Mouse (Mus musculus): ENCODE measurements around the gene Cnga1. TPM values are rescaled to one million over a fixed set of nuclear protein-coding genes. Genes with fewer than 3 reads are reported as not detected.
"Not testable (repeated sequence)": the region's sequence is repeated elsewhere in the genome, so short reads cannot be mapped to it uniquely, and the experiment has no call there.

The Cnga1 gene
- polyA plus RNA-seq, 1 experiment from 2014 or later: not detected

DNA sequence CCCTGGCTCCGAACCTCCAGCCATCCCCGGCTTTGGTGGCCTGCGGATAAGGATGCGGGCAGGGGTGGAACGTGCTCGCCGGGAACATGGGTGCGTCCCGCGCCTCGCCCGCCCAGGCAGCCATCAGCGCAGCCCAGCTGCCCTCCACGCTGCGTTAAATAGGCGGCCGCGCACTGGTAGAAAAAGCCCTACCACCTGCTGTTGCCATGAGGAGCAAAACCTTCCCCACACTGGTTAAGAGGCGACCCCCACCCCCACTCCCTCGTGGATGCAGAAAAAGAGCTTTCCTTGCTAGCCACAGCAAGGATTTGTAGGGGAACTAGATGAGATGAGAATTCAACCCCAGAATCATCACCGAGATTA is 63.1 kb downstream of the Cnga1 start, which contains the start of gene Zar1:
TSS of gene Zar1 (minus strand) at position 285 of the 363 bp plus-strand sequence.
- H3K36me3 ChIP-seq; ATAC-seq (replicated peaks; ENCODE audit: insufficient number of reproducible peaks, insufficient read depth, low FRiP score, low read depth); H3K4me1 ChIP-seq (replicated peaks); H3K9me3 ChIP-seq (replicated peaks); H3K27ac ChIP-seq: not testable (repeated sequence)
- H3K4me2 ChIP-seq: peak within 1 kb of the TSS; percentile 89
- H3K4me3 ChIP-seq: peak within 1 kb of the TSS; percentile 53
- peaks cover 31% of the 10 kb centered on the region for H3K27me3 ChIP-seq
- 8% methylated on average over 20 of the region's 21 CpGs for WGBS
- peak within 1 kb of the TSS; percentile 48 for H3K9ac ChIP-seq

GRCm38 (mm10) chr5:72580088-72580969 is 63.7 kb downstream of the Cnga1 start:
- H3K4me1 ChIP-seq (replicated peaks); H3K36me3 ChIP-seq; H3K9me3 ChIP-seq (replicated peaks); ATAC-seq (replicated peaks; ENCODE audit: insufficient number of reproducible peaks, insufficient read depth, low FRiP score, low read depth); H3K27ac ChIP-seq: not testable (repeated sequence)
- Histone ChIP-seq H3K4me3 (peak overlapping the region; percentile 53), H3K9ac (peak overlapping the region; percentile 48), H3K4me2 (peak overlapping the region; percentile 89), H3K27me3 (peaks cover 28% of the 10 kb centered on the region)
- WGBS: 4% methylated on average over 63 of the region's 73 CpGs

DNA sequence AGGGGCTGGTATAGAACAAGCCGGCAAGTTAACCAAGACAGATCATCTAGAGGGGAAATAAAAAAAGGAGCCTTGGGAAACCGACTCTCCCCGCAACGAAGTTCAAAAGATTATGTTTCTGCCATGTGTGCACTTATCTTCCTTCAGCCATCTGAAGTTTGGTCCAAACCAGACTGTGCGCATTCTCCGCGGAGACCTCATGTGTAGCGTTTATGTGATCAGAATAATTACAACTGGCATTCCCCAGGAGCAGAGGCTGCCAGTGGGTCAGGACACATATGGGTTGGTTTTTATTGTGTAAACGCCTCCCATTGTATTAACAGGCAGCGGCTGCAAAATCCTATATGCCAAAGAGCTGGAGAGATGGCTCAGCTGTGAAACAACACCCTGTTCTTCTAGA is 64.5 kb downstream of the Cnga1 start:
- H3K9me3 ChIP-seq (replicated peaks); H3K4me2 ChIP-seq; H3K4me1 ChIP-seq (replicated peaks); H3K4me3 ChIP-seq; H3K9ac ChIP-seq; H3K36me3 ChIP-seq; H3K27ac ChIP-seq; ATAC-seq (replicated peaks; ENCODE audit: insufficient number of reproducible peaks, insufficient read depth, low FRiP score, low read depth): not testable (repeated sequence)
- peaks cover 28% of the 10 kb centered on the region for H3K27me3 ChIP-seq
- WGBS: 59% methylated on average over 10 of the region's 10 CpGs

GRCm38 (mm10) chr5:72565621-72566020 is 78.5 kb downstream of the Cnga1 start:
- Histone ChIP-seq H3K27ac (no peak overlapping the region), H3K4me3 (no peak overlapping the region), H3K4me2 (no peak overlapping the region), H3K9ac (no peak overlapping the region), H3K4me1 (replicated peaks) (no peaks in the 10 kb centered on the region), H3K36me3 (no peaks in the 10 kb centered on the region), H3K9me3 (replicated peaks) (no peaks in the 10 kb centered on the region), H3K27me3 (no peaks in the 10 kb centered on the region)
- 83% methylated on average over 5 of the region's 5 CpGs for WGBS
- ATAC-seq (replicated peaks; ENCODE audit: insufficient number of reproducible peaks, insufficient read depth, low FRiP score, low read depth): no peak

- H3K9me3 ChIP-seq (replicated peaks); H3K36me3 ChIP-seq; H3K27me3 ChIP-seq; H3K4me1 ChIP-seq (replicated peaks); H3K4me2 ChIP-seq; H3K9ac ChIP-seq; H3K4me3 ChIP-seq; H3K27ac ChIP-seq; ATAC-seq (replicated peaks; ENCODE audit: insufficient number of reproducible peaks, insufficient read depth, low FRiP score, low read depth): not testable (repeated sequence)
- WGBS: 54% methylated on average over 2 of the region's 2 CpGs
These were observed 80.9 kb downstream of the Cnga1 start for GRCm38 (mm10) chr5:72563183-72563582.

DNA sequence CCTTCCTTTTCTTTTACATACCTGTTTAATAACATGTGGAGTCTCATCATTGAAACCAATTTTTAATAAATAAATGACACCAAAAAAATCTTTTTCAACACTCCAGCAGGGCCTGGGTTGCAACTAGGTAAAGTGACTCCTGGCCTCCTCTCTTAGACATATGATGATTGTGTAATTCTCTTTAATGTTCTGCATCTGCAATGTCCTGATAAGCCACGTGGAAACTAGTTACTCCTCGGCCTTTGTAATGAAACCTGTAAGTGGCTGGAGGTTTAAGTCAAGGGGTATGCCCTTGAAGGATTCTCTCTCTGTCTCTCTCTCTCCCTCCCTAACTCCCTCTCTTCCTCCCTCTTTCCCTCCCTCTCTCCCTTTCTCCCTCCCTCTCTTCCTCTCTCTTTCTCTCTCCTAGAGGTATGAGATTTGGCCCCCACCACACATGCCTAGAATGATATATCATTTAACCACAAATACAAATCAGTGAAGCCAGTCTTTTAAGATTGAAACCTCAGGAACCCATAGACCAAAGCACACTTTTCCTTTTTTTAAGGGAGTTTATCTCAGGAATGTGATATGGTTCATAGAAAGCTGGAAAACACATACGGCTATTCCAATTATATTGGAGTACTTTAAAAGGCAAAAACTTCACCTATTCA is 83.0 kb downstream of the Cnga1 start:
- Histone ChIP-seq H3K4me3 (no peak overlapping the region), H3K9ac (no peak overlapping the region), H3K27ac (no peak overlapping the region), H3K36me3 (no peaks in the 10 kb centered on the region; the same call in 1 of the 2 replicates), H3K4me2 (no peak overlapping the region), H3K27me3 (no peaks in the 10 kb centered on the region), H3K9me3 (replicated peaks) (no peaks in the 10 kb centered on the region), H3K4me1 (replicated peaks) (peaks cover 8% of the 10 kb centered on the region)
- 50% methylated on average over 3 of the region's 3 CpGs for WGBS
- no peak for ATAC-seq (replicated peaks; ENCODE audit: insufficient number of reproducible peaks, insufficient read depth, low FRiP score, low read depth)

- H3K27me3 ChIP-seq: no peaks in the 10 kb centered on the region
- peak within 1 kb of the TSS; percentile 92 for H3K9ac ChIP-seq
- peak within 1 kb of the TSS; percentile 90 for H3K4me2 ChIP-seq
- H3K27ac ChIP-seq: peak within 1 kb of the TSS; percentile 65
- H3K36me3 ChIP-seq: peaks cover 1% of the 10 kb centered on the region; the same call in 1 of the 2 replicates
- ATAC-seq (replicated peaks; ENCODE audit: insufficient number of reproducible peaks, insufficient read depth, low FRiP score, low read depth): peak; percentile 93
- H3K4me3 ChIP-seq: peak within 1 kb of the TSS; percentile 89
- under 1% methylated on average over 42 of the region's 42 CpGs for WGBS
- H3K4me1 ChIP-seq (replicated peaks): peaks cover 8% of the 10 kb centered on the region
- H3K9me3 ChIP-seq (replicated peaks): no peaks in the 10 kb centered on the region
These were observed 84.5 kb downstream of the Cnga1 start, which contains the start of gene Nfxl1 for GRCm38 (mm10) chr5:72559544-72560049. Gene Nfxl1 (minus strand): TSS chr5:72559684.

- peak overlapping the region; percentile 90 for H3K4me2 ChIP-seq
- WGBS: 1% methylated on average over 57 of the region's 57 CpGs
- peaks cover 8% of the 10 kb centered on the region for H3K4me1 ChIP-seq (replicated peaks)
- H3K4me3 ChIP-seq: peak overlapping the region; percentile 89
- no peaks in the 10 kb centered on the region for H3K9me3 ChIP-seq (replicated peaks)
- ATAC-seq (replicated peaks; ENCODE audit: insufficient number of reproducible peaks, insufficient read depth, low FRiP score, low read depth): peak; percentile 59
- H3K27me3 ChIP-seq: no peaks in the 10 kb centered on the region
- H3K9ac ChIP-seq: peak overlapping the region; percentile 92
- H3K36me3 ChIP-seq: peaks cover 5% of the 10 kb centered on the region; the same call in 1 of the 2 replicates
- peak overlapping the region; percentile 65 for H3K27ac ChIP-seq
These were observed 85.2 kb downstream of the Cnga1 start for GRCm38 (mm10) chr5:72558716-72559526.

- Histone ChIP-seq H3K9ac (no peak overlapping the region), H3K9me3 (replicated peaks) (no peaks in the 10 kb centered on the region), H3K36me3 (peaks cover 12% of the 10 kb centered on the region; the same call in 1 of the 2 replicates), H3K27me3 (no peaks in the 10 kb centered on the region), H3K4me1 (replicated peaks) (peaks cover 8% of the 10 kb centered on the region), H3K27ac (no peak overlapping the region), H3K4me2 (no peak overlapping the region), H3K4me3 (no peak overlapping the region)
- WGBS: 88% methylated on average over 3 of the region's 3 CpGs
- ATAC-seq (replicated peaks; ENCODE audit: insufficient number of reproducible peaks, insufficient read depth, low FRiP score, low read depth): no peak
These were observed 87.8 kb downstream of the Cnga1 start for GRCm38 (mm10) chr5:72556245-72556644.

Data from heart, embryonic 15.5 days (tissue).